Mouse (Mus musculus): ENCODE data around the gene Rhobtb1.

DNA sequence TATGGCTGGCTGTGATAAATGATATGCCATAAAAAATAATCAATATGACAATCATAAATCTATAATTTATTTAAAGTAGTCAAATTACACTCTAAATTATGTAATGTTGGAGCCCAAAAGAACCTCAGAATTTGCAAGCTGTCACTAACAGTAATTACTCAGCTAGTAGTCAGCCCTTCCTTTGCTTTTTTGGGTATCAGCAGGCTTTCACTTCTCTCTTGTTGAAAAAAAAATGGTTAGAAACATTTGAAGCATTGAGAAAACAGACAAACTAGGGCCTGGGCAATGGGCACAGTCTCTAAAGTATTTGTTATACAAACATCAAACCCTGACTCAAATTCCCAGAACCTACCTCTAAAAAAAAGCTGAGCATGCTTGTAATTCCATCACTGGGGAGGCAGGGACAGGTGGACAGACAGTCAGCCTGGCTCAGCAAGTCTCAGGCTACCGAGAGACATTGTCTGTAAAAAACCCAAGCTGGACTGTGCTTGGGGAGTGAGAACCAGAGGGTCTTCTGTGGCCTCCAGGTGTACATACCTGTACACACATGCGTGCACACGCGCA is 66.0 kb downstream of the Rhobtb1 start:
- TF ChIP-seq CHD2 (IDR thresholded peaks at IDR 0.05; ENCODE audit: low read depth, low read length) (no peak), MAFK (IDR thresholded peaks at IDR 0.05; ENCODE audit: insufficient read depth, low read depth, low read length) (no peak), ZNF384 (IDR thresholded peaks at IDR 0.05; ENCODE audit: low read depth, low read length) (no peak), HCFC1 (IDR thresholded peaks at IDR 0.05; ENCODE audit: borderline replicate concordance, insufficient read depth, low read length) (no peak), ZC3H11A (IDR thresholded peaks at IDR 0.05; ENCODE audit: borderline replicate concordance, low read depth, low read length) (no peak)

Data from ES-E14 (cell line).